Mouse (Mus musculus): ENCODE data around the gene Pdcd6ip.

The Pdcd6ip gene

GRCm38 (mm10) chr9:113626730-113627129 lies 81.3 kb downstream of the Pdcd6ip start:
- no peak for DNase-seq (ENCODE audit: low read depth, low spot score)

GRCm38 (mm10) chr9:113624086-113624485 lies 84.0 kb downstream of the Pdcd6ip start:
- no peak for DNase-seq (ENCODE audit: low read depth, low spot score)

DNA sequence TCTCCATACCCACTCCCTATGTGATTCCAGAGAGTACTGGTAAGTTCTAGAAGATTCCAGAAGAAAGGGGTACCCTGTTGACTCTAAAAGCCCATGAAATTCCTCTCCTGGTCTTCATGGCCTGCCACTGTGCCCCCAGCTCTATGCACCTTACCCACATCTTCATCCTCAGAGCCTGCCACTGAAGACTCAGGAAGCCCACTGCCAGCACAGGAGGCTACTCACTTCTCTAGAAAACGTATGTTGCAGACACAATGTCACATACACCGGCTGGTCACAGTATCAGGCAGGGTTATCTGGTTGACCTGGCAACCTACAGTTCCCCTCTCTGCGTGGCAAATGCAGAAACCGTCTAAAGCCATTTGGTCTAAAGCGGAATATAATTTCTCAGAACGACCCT lies 91.0 kb downstream of the Pdcd6ip start:
- no peak for DNase-seq (ENCODE audit: low read depth, low spot score)

DNA sequence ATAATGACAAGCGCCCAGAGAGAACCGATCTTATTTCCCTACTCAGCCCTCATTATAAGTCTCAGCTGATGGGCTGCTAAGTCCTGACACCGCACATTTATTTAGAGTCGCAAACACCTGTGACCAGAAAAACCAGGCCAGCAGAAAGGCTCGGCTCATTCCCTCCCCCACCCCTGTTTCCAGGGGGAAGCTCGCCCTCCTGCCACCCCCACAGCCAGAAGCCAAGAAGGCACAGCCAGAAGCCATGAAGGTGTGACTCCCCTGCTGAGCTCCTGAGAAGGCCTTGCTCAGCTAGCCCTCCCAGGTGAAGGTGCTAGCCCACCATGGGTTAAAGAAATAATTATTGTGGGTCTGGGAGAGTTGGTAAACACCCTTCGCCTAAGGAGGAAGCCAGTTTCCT lies 97.3 kb downstream of the Pdcd6ip start:
- no peak for DNase-seq (ENCODE audit: low read depth, low spot score)

GRCm38 (mm10) chr9:113602140-113602539 lies 105.9 kb downstream of the Pdcd6ip start:
- DNase-seq (ENCODE audit: low read depth, low spot score): no peak
